Mouse (Mus musculus): Measurements from ENCODE around the gene Cntrl. TPM values are rescaled to one million over a fixed set of nuclear protein-coding genes. Genes with fewer than 3 reads are reported as not detected.

Gene Cntrl
- 11.7 and 14.2 TPM in 2 replicates for polyA plus RNA-seq (2012; rRNA removed; ENCODE audit: low replicate concordance)

DNA sequence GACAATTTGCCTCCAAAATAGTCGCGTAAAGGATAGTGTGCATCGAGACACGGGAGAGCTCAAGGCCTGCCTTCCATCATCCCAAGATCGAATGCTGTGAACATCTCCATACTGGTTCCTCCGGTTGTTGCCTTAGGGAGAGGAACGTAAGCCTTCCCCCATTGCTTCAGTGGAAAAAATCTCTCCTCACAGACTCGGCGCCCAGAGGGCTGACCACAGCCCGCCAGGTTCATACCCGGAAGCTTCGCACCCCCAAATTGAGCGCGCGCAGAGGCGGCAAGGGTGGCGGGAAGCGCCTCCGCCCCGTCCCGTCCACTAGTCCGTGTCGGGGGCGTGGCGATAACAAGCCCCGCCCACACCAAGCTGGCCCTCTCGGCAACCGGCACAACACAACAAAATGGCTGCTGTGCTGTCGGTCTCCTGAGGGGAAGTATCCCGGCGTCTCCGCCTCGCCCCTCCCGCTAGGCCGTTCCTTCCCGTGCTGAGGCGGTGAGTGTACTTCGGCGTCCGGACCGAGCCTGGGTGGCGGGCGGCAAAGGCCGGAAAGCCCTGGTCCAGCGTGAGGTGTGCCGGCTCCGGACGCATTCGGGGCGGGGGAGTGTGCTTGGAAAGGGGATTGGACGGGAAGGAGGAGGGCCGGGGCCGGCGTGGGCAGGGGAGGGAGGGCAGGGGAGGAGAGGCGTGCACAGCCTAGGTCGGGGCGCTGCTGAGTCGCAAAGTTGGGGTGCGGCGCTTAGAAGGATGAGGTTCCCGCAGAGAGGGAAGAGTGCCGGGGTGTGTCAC is at the start of gene Cntrl:
Gene Cntrl, plus strand, starts transcription at position 352 of the 783 bp plus-strand sequence.

DNA sequence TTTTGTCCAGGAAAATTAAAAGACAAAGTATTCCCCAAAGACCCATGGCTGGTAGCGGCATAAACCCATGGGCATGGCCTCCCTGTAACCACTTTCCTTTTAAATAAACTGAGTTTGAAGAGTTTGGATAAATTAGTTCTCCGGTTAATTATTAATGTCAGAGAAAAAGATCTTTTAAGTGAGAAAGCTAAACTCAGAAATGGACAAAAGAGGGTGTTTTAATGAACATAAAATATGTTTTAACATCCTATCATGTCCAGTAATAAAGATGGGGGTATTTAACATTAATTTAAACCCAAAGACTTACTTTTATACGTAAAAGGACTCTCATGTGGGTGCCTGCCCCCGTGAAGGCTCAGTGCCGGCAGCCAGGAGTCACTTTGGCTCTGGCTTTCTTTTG is 48.0 kb upstream of the Cntrl start, which contains the start of gene Hc:
Gene Hc, minus strand, starts transcription at position 101 of the 400 bp plus-strand sequence.

DNA sequence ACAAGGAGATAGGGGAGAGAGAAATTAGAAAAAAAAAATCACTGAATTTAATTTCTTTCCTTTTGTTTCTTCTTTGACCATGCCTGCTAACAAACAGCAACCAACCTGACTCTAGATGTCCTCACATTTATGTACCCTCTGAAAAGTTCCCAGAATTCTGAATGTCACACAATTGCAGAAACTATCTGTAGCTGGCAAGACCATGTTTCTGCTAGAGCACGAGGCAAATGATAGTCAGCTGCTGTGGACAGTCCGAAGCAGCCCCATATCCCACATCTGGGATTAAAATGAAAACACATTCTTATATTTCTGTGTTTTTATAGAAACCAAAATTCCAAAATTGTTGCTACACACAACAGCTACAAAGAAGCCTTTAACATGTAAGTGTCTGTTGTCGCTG is 7.8 kb upstream of the Cntrl start, which contains the start of gene AI182371:
Gene AI182371, minus strand, starts transcription at position 101 of the 400 bp plus-strand sequence.

DNA sequence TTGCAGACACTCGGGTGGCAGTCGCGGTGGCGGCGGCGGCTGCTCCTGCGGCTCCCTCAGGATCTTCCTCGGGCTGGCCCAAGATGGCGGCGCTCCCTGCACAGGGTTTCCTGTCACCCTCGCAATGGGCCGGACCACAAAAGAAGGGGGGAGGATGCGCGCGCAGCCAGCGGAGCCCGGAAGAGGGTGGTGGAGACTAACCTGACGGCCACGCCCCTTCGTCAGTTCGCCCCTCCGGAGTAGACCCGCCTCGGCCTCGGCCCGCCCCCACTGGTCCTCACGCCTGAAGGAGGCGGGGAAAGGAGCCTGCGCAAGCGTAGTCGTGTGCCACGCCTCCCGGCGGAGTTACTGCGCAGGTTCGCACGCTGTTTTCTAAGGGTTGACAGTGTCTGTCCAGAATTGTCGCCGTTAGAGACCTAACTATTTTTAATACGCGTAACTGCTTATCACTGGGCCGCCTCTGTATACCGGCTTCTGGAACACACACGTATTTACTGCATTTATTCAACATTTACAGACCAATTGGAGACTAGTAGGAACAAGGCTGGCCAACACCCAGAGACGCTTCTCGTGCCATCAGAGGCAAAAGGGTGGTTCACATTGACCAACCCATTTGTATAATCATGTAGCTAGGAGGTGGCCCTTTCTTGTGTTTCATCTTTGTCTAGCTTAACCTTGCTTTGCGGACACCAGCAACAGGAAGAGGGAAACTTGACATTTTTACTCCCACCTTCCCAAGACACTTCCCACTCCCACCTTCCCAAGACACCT is 91.8 kb downstream of the Cntrl start, which contains the start of gene Rab14:
Gene Rab14, minus strand, starts transcription at position 223 of the 771 bp plus-strand sequence.

Other genes starting within 250 kb of the Cntrl start
- gene Cutal, start 235.1 kb upstream of the Cntrl start, polyA plus RNA-seq (2012; rRNA removed; ENCODE audit: low replicate concordance) = 2.5 and 5.7 TPM in 2 replicates
- 16.3 and 22.1 TPM in 2 replicates for gene Psmd5, start 234.5 kb upstream of the Cntrl start, polyA plus RNA-seq (2012; rRNA removed; ENCODE audit: low replicate concordance)
- gene Phf19, start 195.5 kb upstream of the Cntrl start, polyA plus RNA-seq (2012; rRNA removed; ENCODE audit: low replicate concordance) = 1.7 and 3.5 TPM in 2 replicates
- gene Traf1, start 147.7 kb upstream of the Cntrl start, polyA plus RNA-seq (2012; rRNA removed; ENCODE audit: low replicate concordance) = 10.3 and 11.0 TPM in 2 replicates
- 0.13 and 0.43 TPM in 2 replicates for gene Hc, start 48.1 kb upstream of the Cntrl start, polyA plus RNA-seq (2012; rRNA removed; ENCODE audit: low replicate concordance)
- 0.23 and 0.46 TPM in 2 replicates for gene AI182371, start 7.9 kb upstream of the Cntrl start, polyA plus RNA-seq (2012; rRNA removed; ENCODE audit: low replicate concordance)
- gene Rab14, start 91.6 kb downstream of the Cntrl start, polyA plus RNA-seq (2012; rRNA removed; ENCODE audit: low replicate concordance) = 46.8 and 76.1 TPM in 2 replicates
- gene Gsn, start 146.9 kb downstream of the Cntrl start, polyA plus RNA-seq (2012; rRNA removed; ENCODE audit: low replicate concordance) = 2,476 and 8,158 TPM in 2 replicates
- 75.7 and 137 TPM in 2 replicates for gene Stom, start 227.5 kb downstream of the Cntrl start, polyA plus RNA-seq (2012; rRNA removed; ENCODE audit: low replicate concordance)

All from subcutaneous adipose tissue, adult 2 months (tissue).